Mouse (Mus musculus) forebrain, embryonic 10.5 days (tissue): ENCODE results near the gene Chst3. TPM values are rescaled to one million over a fixed set of nuclear protein-coding genes. Genes with fewer than 3 reads are reported as not detected.
A peak's percentile ranks its signal among the peaks of the same experiment; 100 is the strongest.
"Not testable (repeated sequence)": the region's sequence is repeated elsewhere in the genome, so short reads cannot be mapped to it uniquely, and the experiment has no call there.

Source experiments
- DNase-seq: peaks from one replicate; pipeline ENCODE4 v3.0.0-alpha.2; 2017; ENCODE audit warnings: low spot score; ENCODE audit errors: extremely low spot score
- H3K27ac ChIP-seq: fragments of 300-500 bp; sonication (generic); 2 replicates; pipeline ENCODE4 v1.5.1; 2016; ENCODE audit warnings: mild to moderate bottlenecking
- H3K27me3 ChIP-seq: fragments of 300-500 bp; sonication (generic); 2 replicates; pipeline ENCODE4 v1.6.1; 2016; ENCODE audit warnings: mild to moderate bottlenecking; ENCODE audit not compliant: poor library complexity, severe bottlenecking
- H3K36me3 ChIP-seq: fragments of 300-500 bp; sonication (generic); replicated peaks from 2 replicates; pipeline ENCODE4 v1.6.1; 2016; ENCODE audit warnings: mild to moderate bottlenecking, moderate library complexity
- H3K4me1 ChIP-seq: fragments of 300-500 bp; sonication (generic); 2 replicates; pipeline ENCODE4 v1.6.1; 2016
- H3K4me3 ChIP-seq: fragments of 300-500 bp; sonication (generic); 2 replicates; pipeline ENCODE4 v1.5.1; 2016; ENCODE audit warnings: mild to moderate bottlenecking, moderate library complexity
- H3K9me3 ChIP-seq: fragments of 300-500 bp; sonication (generic); 2 replicates; pipeline ENCODE4 v1.6.1; 2016; ENCODE audit warnings: mild to moderate bottlenecking, moderate library complexity
- WGBS: fragments of 180-500 bp; shearing (Covaris S2); methylation state at CpG from one replicate; pipeline ENCODE4 v1.1.7; 2016; 5-methylcytosine and 5-hydroxymethylcytosine counted together
- polyA plus RNA-seq: library from polyadenylated mRNA; unstranded; fragments of >200 nt; fragmentation: Nextera tagmentation; extraction: Ambion mirVana; gene quantifications from 2 replicates; pipeline ENCODE4 v1.2.1, GENCODE M21; 2016

The Chst3 gene
- polyA plus RNA-seq, 1 experiment from 2014 or later: 2.4 TPM

DNA sequence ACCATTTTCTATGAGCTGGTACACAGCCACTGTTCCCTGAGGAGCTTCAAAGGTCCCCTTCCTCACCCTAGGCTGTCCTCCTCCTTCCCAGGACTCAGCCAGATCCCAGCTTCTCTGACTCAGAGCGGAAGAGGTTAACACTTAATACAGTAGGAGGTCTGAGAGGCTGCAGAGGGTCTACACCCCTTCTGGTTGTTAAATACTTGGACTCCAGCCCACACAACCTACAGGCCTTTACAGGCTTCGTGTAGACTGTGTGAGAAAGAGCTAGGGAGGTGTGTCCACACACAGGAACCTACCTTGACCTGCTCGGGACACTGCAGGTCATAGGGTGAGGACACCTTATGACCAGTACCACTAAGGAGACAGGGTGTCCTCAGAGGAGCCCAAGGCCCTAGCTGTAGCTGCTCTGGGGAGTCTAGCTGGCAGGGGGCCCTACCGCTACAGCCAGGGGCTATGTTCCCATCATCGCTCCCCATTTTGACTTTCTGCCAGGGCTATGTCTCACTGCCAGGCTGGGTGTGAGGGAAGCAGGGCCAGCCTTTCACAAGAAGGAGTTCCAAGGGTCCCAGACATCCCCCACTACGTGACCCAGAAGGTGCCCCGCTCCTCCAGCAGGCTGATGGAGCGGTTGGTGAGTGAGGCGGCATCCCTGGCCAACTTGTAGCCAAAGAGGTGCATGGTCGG, 33.9 kb downstream of the Chst3 start:
- 91% methylated on average over 10 of the region's 10 CpGs for whole genome bisulfite sequencing
- Histone ChIP-seq H3K27ac (no peak overlapping the region), H3K4me1 (peaks cover 5% of the 10 kb centered on the region), H3K36me3 (peaks cover 64% of the 10 kb centered on the region), H3K4me3 (no peak overlapping the region), H3K27me3 (no peaks in the 10 kb centered on the region), H3K9me3 (no peaks in the 10 kb centered on the region)
- no peak for DNase-seq

DNA sequence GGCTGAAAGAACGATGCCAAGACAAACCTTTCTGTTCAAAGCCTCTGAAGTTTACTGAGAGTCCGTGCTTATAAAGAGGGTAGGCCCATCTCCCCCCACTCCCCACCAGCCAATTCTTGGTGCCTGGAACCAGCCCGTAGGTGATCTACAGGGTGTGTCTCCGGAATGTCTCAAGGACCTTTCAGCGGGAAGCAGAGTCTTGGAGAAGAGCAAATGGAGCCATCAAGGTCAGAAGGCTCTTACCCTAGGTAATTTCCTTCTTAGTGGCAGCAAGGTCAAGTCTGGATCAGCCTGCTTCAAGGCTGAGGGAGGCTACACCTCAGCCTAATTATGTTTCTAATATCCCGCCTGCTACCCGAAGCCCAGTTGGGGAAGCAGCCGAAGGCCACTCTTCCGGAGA, 43.8 kb downstream of the Chst3 start:
- not testable (repeated sequence) for H3K27me3 ChIP-seq, DNase-seq, H3K4me3 ChIP-seq, H3K9me3 ChIP-seq, H3K36me3 ChIP-seq, H3K4me1 ChIP-seq, H3K27ac ChIP-seq
- 90% methylated on average over 9 of the region's 9 CpGs for WGBS

GRCm38 (mm10) chr10:60174506-60174905, 44.6 kb downstream of the Chst3 start:
- Histone ChIP-seq H3K27me3 (no peaks in the 10 kb centered on the region), H3K4me3 (no peak overlapping the region), H3K4me1 (no peaks in the 10 kb centered on the region), H3K9me3 (no peaks in the 10 kb centered on the region), H3K36me3 (no peaks in the 10 kb centered on the region), H3K27ac (no peak overlapping the region)
- 83% methylated on average over 3 of the region's 3 CpGs for WGBS
- DNase-seq: no peak

DNA sequence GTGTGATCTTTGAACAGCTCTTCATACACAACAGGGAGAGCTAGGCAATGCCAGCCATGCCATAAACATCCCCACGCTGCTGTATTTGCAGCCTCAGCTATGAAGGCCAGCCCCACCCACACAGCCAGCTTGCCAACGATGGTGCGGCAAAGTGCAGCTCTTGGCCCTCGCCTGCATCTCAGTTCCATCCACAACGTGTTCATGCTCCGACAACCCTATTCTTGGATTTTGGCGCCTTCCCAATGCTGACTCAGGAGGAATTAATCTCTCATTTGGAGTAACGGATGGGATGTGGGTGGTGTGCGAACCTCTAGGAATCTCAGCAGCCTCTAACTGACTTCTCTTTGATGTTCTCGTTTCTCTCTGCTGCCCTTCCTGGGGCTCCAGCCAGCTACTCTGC, 46.0 kb downstream of the Chst3 start:
- DNase-seq: no peak
- H3K27me3 ChIP-seq: no peaks in the 10 kb centered on the region
- no peaks in the 10 kb centered on the region for H3K9me3 ChIP-seq
- WGBS: 92% methylated on average over 10 of the region's 10 CpGs
- H3K4me3 ChIP-seq: no peak overlapping the region
- H3K4me1 ChIP-seq: no peaks in the 10 kb centered on the region
- no peak overlapping the region for H3K27ac ChIP-seq
- no peaks in the 10 kb centered on the region for H3K36me3 ChIP-seq

GRCm38 (mm10) chr10:60172306-60172705, 46.8 kb downstream of the Chst3 start:
- 95% methylated on average over 4 of the region's 4 CpGs for WGBS
- Histone ChIP-seq H3K4me3 (no peak overlapping the region), H3K9me3 (no peaks in the 10 kb centered on the region), H3K27ac (no peak overlapping the region), H3K36me3 (no peaks in the 10 kb centered on the region), H3K4me1 (no peaks in the 10 kb centered on the region), H3K27me3 (no peaks in the 10 kb centered on the region)
- no peak for DNase-seq

GRCm38 (mm10) chr10:60171368-60171767, 47.7 kb downstream of the Chst3 start:
- Histone ChIP-seq H3K36me3 (no peaks in the 10 kb centered on the region), H3K27ac (no peak overlapping the region), H3K4me1 (peaks cover 1% of the 10 kb centered on the region), H3K4me3 (no peak overlapping the region), H3K9me3 (no peaks in the 10 kb centered on the region), H3K27me3 (no peaks in the 10 kb centered on the region)
- DNase-seq: no peak
- 91% methylated on average over 5 of the region's 5 CpGs for WGBS

DNA sequence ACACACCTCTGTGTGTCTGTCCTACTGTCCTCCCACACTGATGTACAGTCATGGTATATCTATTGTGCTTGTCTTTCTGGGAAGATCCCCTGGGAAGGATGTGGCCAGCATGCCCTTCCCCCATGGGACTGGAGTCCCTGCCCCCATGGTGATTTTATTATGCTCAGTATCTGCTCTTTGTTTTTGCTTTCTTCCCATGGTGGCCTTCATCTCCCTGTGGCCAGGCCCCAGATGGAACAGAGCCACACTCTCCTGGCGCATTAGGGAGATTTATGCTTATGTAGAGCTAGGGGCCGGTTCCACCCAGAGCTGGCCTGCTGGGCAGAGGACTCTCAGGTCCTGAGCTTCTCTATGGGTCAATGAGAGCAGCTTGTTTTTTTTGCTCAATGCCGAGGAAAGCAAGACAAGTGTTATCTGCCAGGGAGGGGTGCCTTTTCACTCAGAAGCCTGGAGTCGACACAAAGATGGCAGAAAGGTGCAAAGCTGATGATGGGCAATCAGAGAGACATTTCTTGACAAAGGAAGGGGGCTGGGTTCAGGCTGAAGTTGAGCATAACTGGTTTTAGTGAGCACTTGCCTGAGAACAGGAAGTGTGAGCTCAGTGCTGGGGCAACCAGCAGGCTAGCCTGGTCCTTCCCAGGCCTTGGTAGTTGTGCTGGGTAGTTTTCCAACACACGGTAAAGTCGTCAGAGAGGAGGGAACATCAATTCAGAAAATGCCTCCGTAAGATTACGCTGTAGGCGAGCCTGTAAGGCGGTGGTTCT, 48.6 kb downstream of the Chst3 start:
- Histone ChIP-seq H3K27me3 (no peaks in the 10 kb centered on the region), H3K4me1 (peaks cover 8% of the 10 kb centered on the region), H3K36me3 (no peaks in the 10 kb centered on the region), H3K4me3 (no peak overlapping the region), H3K9me3 (no peaks in the 10 kb centered on the region), H3K27ac (no peak overlapping the region)
- DNase-seq: no peak
- 89% methylated on average over 10 of the region's 10 CpGs for WGBS

DNA sequence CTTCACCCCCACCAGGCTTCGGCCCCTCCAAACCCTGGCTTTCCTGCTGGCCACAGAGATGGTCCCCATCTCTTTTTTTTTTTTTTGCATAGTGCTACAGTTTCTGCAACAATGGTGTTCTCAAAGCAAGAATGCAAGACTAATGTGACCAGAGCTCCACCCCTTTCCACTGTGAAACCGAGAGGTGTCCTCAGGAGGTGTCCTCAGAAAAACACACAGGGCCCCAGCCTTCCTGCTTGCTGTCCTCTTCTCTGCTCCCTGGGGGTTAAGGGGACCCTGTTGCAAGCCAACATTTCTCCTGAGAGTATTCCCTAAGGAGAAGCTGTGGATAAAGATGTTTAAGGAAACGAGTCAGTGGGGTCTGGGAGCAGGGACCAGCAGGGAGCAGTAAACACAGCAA, 50.1 kb downstream of the Chst3 start:
- H3K36me3 ChIP-seq: no peaks in the 10 kb centered on the region
- 77% methylated on average over 3 of the region's 3 CpGs for WGBS
- no peaks in the 10 kb centered on the region for H3K9me3 ChIP-seq

GRCm38 (mm10) chr10:60168306-60168705, 50.8 kb downstream of the Chst3 start:
- H3K4me1 ChIP-seq: peaks cover 8% of the 10 kb centered on the region
- no peak for DNase-seq
- no peak overlapping the region for H3K27ac ChIP-seq
- no peaks in the 10 kb centered on the region for H3K36me3 ChIP-seq
- H3K27me3 ChIP-seq: no peaks in the 10 kb centered on the region
- H3K4me3 ChIP-seq: no peak overlapping the region
- 77% methylated on average over 2 of the region's 2 CpGs for WGBS
- H3K9me3 ChIP-seq: no peaks in the 10 kb centered on the region

More for the DNA sequence above, 50.1 kb downstream of the Chst3 start:
- H3K27ac ChIP-seq: no peak overlapping the region
- no peak overlapping the region for H3K4me3 ChIP-seq
- no peaks in the 10 kb centered on the region for H3K27me3 ChIP-seq
- H3K4me1 ChIP-seq: peaks cover 8% of the 10 kb centered on the region
- no peak for DNase-seq

DNA sequence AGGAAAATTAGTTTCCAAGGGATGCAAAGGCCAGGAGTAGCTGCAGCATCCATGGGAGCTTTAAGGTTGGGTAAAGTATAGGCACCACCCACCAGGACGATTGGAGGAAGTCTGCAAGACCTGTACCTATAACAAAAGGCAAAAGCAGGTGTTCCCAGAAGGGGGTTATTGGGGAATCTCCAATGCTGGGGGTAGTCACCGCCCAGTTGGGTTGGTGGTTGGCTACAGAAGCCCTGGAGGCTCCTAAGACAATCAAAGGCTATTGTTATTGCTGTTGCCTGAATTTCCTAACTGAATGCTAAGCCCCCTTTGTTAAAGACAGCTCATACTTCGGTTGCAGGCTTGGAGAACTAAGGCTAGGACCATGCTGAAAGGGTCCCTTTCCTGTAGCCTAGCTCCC, 53.0 kb downstream of the Chst3 start:
- H3K27me3 ChIP-seq: no peaks in the 10 kb centered on the region
- no peak overlapping the region for H3K4me3 ChIP-seq
- no peak for DNase-seq
- no peak overlapping the region for H3K27ac ChIP-seq
- H3K36me3 ChIP-seq: no peaks in the 10 kb centered on the region
- H3K4me1 ChIP-seq: peaks cover 16% of the 10 kb centered on the region
- 11% methylated on average over 3 of the region's 3 CpGs for WGBS
- no peaks in the 10 kb centered on the region for H3K9me3 ChIP-seq

DNA sequence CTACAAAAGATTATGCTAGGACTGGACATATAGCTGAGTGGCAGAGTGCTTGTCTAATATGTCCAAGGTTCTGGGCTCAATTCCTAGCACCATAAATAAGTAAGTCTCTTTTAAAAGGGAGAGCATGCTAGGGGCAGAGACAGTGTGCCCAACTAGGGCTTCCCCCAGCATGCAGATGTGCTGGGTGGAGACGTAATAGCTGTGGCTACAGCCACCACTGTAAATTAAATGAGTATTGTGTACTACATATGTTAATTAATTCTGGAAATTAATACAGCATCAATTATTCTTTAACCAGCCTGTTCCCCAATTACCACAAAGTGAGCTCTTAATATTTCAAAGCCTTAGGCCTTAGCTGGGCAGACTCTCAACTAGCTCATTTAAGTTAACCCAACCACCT, 54.2 kb downstream of the Chst3 start:
- Histone ChIP-seq H3K9me3 (no peaks in the 10 kb centered on the region), H3K27me3 (no peaks in the 10 kb centered on the region), H3K27ac (no peak overlapping the region), H3K36me3 (no peaks in the 10 kb centered on the region), H3K4me3 (no peak overlapping the region), H3K4me1 (peaks cover 17% of the 10 kb centered on the region)
- no peak for DNase-seq
- 81% methylated on average over 1 of the region's 1 CpGs for WGBS

GRCm38 (mm10) chr10:60162973-60163255, 56.1 kb downstream of the Chst3 start:
- WGBS: 96% methylated on average over 6 of the region's 6 CpGs
- no peak overlapping the region for H3K4me3 ChIP-seq
- no peaks in the 10 kb centered on the region for H3K27me3 ChIP-seq
- H3K4me1 ChIP-seq: peaks cover 17% of the 10 kb centered on the region
- H3K9me3 ChIP-seq: no peaks in the 10 kb centered on the region
- DNase-seq: no peak
- H3K36me3 ChIP-seq: no peaks in the 10 kb centered on the region
- no peak overlapping the region for H3K27ac ChIP-seq

DNA sequence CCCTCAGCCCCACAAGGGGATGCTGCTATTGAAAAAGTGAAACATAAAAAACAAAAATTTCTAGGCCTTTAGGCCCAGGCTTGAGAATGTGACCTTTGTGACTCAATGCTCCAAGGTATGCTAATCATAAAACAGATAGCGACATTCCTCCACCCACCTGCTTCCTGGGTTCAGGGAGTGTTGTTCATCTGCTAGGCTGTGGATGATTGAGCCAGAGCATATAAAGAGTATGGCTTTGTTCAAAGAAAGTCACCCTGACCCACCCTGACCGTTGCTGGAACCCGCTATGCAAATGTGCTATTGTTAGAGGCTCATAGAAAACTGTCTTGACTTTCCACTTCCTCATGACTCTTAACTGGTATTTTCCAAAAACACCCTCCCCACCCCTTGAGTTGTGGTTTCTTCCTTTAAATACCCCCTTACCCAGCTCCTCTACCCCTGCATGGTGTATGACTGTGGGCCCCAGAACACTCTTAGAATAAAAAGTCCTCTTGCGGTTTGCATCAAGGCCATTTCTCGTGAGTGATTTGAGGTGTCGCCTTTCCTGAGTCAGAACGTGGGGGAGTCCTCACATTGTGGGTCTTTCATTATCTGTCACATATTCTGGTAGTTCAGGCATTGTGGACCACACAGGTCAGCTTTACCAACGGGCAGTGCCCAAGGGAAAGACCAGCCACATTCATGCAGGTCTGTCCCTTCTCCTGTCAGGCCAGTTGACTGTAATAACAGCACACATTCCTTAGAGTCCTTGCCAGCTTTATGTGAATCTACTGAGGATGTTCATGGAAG, 56.7 kb downstream of the Chst3 start:
- Histone ChIP-seq H3K4me1 (peaks cover 17% of the 10 kb centered on the region), H3K27ac (0 out of 2 replicates have a peak overlapping the region, but pooled peaks have one; percentile 15)
- WGBS: 90% methylated on average over 8 of the region's 8 CpGs
- H3K9me3 ChIP-seq, DNase-seq, H3K27me3 ChIP-seq, H3K4me3 ChIP-seq, H3K36me3 ChIP-seq: not testable (repeated sequence)
